Mouse (Mus musculus): ENCODE results near the gene Cers6. TPM values are rescaled to one million over a fixed set of nuclear protein-coding genes. Genes with fewer than 3 reads are reported as not detected.
A peak's percentile ranks its signal among the peaks of the same experiment; 100 is the strongest.

The Cers6 gene
- polyA plus RNA-seq, 1 experiment from 2014 or later: 88.4 TPM

DNA sequence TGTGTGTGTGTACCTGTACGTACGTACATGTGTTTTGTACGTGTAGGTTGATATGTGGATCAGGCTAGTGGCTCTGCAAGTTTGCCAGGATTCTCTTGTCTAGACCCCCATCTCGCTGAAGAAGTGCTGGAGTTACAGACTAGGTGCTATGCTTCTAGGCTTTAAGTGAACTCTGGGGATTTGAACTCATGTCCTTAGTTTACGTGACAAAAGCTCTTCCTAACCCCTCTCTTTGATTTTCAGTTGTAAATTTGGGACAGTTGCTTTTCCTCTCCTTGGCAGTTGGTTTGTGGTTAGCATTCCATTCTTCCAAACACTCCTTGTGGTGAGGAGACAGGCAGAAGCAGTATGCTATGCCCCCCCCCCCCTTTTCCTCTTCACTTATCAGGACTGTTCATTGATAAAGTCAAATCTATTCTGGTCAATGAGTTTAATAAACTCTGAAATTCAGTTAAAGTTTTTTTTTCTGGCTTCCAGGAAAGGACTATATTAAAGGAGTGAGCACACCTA is 28.5 kb downstream of the Cers6 start:
- 92% methylated on average over 5 of the region's 5 CpGs for WGBS
- H3K36me3 ChIP-seq (ENCODE audit: control insufficient read depth, insufficient read depth, low read length): no peaks in the 10 kb centered on the region
- no peak for ATAC-seq (ENCODE audit: low FRiP score, low TSS enrichment)

DNA sequence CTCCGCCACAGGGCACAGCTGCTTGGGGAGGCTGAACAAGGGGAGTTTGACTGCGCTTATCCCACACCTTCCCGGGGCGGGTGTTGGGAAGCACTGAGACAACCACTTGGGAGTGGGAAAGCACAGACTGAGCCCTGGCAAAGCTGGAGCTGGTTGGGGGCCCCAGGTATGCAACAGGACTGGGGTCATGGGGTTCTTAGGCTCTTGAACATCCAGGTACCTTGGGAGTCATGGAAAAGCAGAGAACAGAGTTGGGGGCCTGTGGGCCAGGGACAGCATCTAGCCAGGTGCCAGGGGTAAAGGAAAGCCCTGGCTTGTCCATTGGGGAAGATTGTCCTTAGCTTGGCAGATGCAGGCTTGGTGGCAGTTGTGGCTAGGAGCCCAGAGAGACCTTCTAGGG is 31.2 kb downstream of the Cers6 start:
- 94% methylated on average over 4 of the region's 4 CpGs for WGBS
- H3K4me3 ChIP-seq (replicated peaks; ENCODE audit: low read depth, low read length): no peak overlapping the region
- H3K36me3 ChIP-seq (ENCODE audit: control insufficient read depth, insufficient read depth, low read length): no peaks in the 10 kb centered on the region
- no peak overlapping the region for H3K4me2 ChIP-seq (ENCODE audit: low read length)
- no peaks in the 10 kb centered on the region for H3K9me3 ChIP-seq (ENCODE audit: control insufficient read depth, low read length)
- H3K27me3 ChIP-seq (ENCODE audit: control insufficient read depth, insufficient read depth, low read length): no peaks in the 10 kb centered on the region
- H3K27ac ChIP-seq (replicated peaks; ENCODE audit: low read depth, low read length): no peak overlapping the region
- H3K9ac ChIP-seq (replicated peaks; ENCODE audit: low read length): no peak overlapping the region
- DNase-seq (no peak), ATAC-seq (ENCODE audit: low FRiP score, low TSS enrichment) (no peak)
- no peaks in the 10 kb centered on the region for H3K4me1 ChIP-seq (ENCODE audit: control insufficient read depth, insufficient read depth, low read length)

More for the DNA sequence above, 28.5 kb downstream of the Cers6 start:
- H3K9ac ChIP-seq (replicated peaks; ENCODE audit: low read length): no peak overlapping the region
- H3K9me3 ChIP-seq (ENCODE audit: control insufficient read depth, low read length): no peaks in the 10 kb centered on the region
- no peaks in the 10 kb centered on the region for H3K27me3 ChIP-seq (ENCODE audit: control insufficient read depth, insufficient read depth, low read length)
- H3K27ac ChIP-seq (replicated peaks; ENCODE audit: low read depth, low read length): no peak overlapping the region
- no peak overlapping the region for H3K4me3 ChIP-seq (replicated peaks; ENCODE audit: low read depth, low read length)
- no peaks in the 10 kb centered on the region for H3K4me1 ChIP-seq (ENCODE audit: control insufficient read depth, insufficient read depth, low read length)
- no peak for DNase-seq
- H3K4me2 ChIP-seq (ENCODE audit: low read length): no peak overlapping the region

DNA sequence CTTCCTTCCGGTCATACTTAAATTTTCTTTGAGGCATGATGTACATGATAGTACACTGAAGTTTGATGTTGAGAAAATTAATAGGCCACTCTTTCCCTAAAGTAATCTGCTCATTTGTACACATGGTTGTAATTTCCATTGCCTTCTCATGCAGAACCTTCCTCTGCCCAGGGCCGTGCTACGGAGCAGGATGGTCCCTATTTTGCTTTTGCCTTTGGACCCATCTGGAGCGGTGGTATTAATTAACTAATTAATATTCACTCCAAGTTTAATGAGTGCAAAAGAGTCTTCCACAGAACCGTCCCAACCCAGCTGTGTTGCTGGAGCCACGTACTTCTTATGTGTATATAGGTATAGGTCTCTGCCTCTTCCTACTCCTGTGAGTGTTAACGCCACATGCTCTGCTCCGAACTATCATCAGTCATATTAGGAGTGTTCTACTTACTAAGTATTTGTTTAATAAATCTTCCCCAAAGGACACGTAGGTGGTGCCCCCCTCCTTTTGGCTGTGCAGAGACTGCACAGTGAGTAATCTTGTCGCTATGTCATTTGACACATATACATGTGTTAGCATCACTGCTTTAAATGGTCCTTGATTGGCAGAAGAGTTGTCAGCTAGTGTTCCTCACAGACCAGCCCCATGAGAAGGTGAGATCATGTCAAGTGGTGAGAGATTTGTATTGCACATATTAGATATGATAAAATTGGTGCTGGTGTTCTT is 34.0 kb downstream of the Cers6 start:
- Histone ChIP-seq H3K27me3 (ENCODE audit: control insufficient read depth, insufficient read depth, low read length) (no peaks in the 10 kb centered on the region), H3K9me3 (ENCODE audit: control insufficient read depth, low read length) (no peaks in the 10 kb centered on the region), H3K27ac (replicated peaks; ENCODE audit: low read depth, low read length) (no peak overlapping the region), H3K4me1 (ENCODE audit: control insufficient read depth, insufficient read depth, low read length) (no peaks in the 10 kb centered on the region), H3K9ac (replicated peaks; ENCODE audit: low read length) (no peak overlapping the region), H3K4me3 (replicated peaks; ENCODE audit: low read depth, low read length) (no peak overlapping the region), H3K36me3 (ENCODE audit: control insufficient read depth, insufficient read depth, low read length) (no peaks in the 10 kb centered on the region), H3K4me2 (ENCODE audit: low read length) (no peak overlapping the region)
- ATAC-seq (ENCODE audit: low FRiP score, low TSS enrichment) (peak; percentile 20; the same call in 1 of the 2 replicates), DNase-seq (no peak)
- 79% methylated on average over 10 of the region's 10 CpGs for WGBS

DNA sequence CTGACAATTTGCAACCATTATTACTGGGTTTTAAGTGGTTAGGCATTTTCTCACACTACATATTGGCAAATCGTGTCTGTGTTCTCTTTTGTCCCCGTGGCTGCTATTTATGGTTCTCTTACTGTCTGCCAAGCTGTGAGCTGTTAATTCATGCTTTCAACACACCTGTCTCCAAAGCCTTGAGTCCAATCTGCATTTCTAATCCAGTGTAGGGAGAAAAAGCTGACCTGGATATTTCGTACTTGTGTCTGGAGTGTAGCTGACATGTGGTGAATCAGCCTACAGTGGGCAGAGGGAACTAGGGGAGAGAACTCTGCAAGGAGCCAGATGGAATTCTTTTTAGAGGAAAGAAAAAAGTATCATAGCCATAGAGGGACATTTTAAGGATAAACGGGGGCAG is 35.0 kb downstream of the Cers6 start:
- WGBS: 76% methylated on average over 4 of the region's 4 CpGs
- ATAC-seq (ENCODE audit: low FRiP score, low TSS enrichment): no peak
- no peak overlapping the region for H3K4me3 ChIP-seq (replicated peaks; ENCODE audit: low read depth, low read length)
- no peak overlapping the region for H3K27ac ChIP-seq (replicated peaks; ENCODE audit: low read depth, low read length)
- no peaks in the 10 kb centered on the region for H3K27me3 ChIP-seq (ENCODE audit: control insufficient read depth, insufficient read depth, low read length)
- no peak overlapping the region for H3K4me2 ChIP-seq (ENCODE audit: low read length)
- H3K36me3 ChIP-seq (ENCODE audit: control insufficient read depth, insufficient read depth, low read length): no peaks in the 10 kb centered on the region
- no peaks in the 10 kb centered on the region for H3K9me3 ChIP-seq (ENCODE audit: control insufficient read depth, low read length)
- H3K4me1 ChIP-seq (ENCODE audit: control insufficient read depth, insufficient read depth, low read length): no peaks in the 10 kb centered on the region
- H3K9ac ChIP-seq (replicated peaks; ENCODE audit: low read length): no peak overlapping the region
- no peak for DNase-seq

DNA sequence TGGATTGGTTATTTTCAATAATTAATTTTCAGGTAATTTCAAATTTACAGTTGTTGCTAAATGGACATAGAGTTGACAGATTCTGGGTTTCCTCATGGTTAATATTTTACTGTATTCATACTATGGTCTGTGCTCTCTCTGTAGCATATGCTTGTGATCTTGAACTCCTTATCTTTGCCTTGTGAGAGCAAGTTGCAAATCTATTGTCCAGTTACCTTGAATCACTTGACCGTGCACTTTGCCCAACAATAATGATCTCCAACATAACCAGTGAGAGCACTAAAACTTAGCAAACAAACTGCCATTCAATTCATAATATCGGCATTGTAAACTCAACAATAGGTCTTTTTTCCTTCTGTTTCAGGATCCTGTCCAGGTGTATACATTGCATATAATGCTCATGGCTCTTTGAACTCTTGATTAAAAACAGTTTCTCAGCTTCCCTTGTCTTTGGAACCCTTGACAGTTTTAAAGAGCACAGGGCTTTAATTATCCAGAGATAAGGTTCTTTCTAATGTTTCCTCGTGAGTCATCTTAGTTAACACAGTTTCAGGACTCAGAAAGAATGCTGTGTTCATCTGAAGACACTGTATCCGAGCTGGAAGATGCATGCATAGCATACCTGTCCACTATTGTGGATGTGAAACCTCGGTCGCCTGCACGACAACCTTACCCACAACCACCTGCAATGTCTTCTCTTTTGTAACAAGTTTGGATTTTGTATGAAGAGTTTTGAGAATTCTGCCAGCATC is 38.7 kb downstream of the Cers6 start:
- no peak overlapping the region for H3K4me3 ChIP-seq (replicated peaks; ENCODE audit: low read depth, low read length)
- H3K4me1 ChIP-seq (ENCODE audit: control insufficient read depth, insufficient read depth, low read length): no peaks in the 10 kb centered on the region
- WGBS: 95% methylated on average over 7 of the region's 7 CpGs
- no peaks in the 10 kb centered on the region for H3K36me3 ChIP-seq (ENCODE audit: control insufficient read depth, insufficient read depth, low read length)
- no peak for ATAC-seq (ENCODE audit: low FRiP score, low TSS enrichment)
- H3K9me3 ChIP-seq (ENCODE audit: control insufficient read depth, low read length): no peaks in the 10 kb centered on the region
- H3K27ac ChIP-seq (replicated peaks; ENCODE audit: low read depth, low read length): no peak overlapping the region
- no peak overlapping the region for H3K9ac ChIP-seq (replicated peaks; ENCODE audit: low read length)
- H3K4me2 ChIP-seq (ENCODE audit: low read length): no peak overlapping the region
- DNase-seq: no peak
- H3K27me3 ChIP-seq (ENCODE audit: control insufficient read depth, insufficient read depth, low read length): no peaks in the 10 kb centered on the region

- Histone ChIP-seq H3K27me3 (ENCODE audit: control insufficient read depth, insufficient read depth, low read length) (no peaks in the 10 kb centered on the region), H3K4me2 (ENCODE audit: low read length) (no peak overlapping the region), H3K27ac (replicated peaks; ENCODE audit: low read depth, low read length) (no peak overlapping the region), H3K4me3 (replicated peaks; ENCODE audit: low read depth, low read length) (no peak overlapping the region), H3K9me3 (ENCODE audit: control insufficient read depth, low read length) (no peaks in the 10 kb centered on the region), H3K4me1 (ENCODE audit: control insufficient read depth, insufficient read depth, low read length) (no peaks in the 10 kb centered on the region), H3K36me3 (ENCODE audit: control insufficient read depth, insufficient read depth, low read length) (no peaks in the 10 kb centered on the region), H3K9ac (replicated peaks; ENCODE audit: low read length) (no peak overlapping the region)
- DNase-seq (no peak), ATAC-seq (ENCODE audit: low FRiP score, low TSS enrichment) (no peak)
- 85% methylated on average over 9 of the region's 9 CpGs for WGBS
Measured at GRCm38 (mm10) chr2:68900640-68901378, 39.6 kb downstream of the Cers6 start.

DNA sequence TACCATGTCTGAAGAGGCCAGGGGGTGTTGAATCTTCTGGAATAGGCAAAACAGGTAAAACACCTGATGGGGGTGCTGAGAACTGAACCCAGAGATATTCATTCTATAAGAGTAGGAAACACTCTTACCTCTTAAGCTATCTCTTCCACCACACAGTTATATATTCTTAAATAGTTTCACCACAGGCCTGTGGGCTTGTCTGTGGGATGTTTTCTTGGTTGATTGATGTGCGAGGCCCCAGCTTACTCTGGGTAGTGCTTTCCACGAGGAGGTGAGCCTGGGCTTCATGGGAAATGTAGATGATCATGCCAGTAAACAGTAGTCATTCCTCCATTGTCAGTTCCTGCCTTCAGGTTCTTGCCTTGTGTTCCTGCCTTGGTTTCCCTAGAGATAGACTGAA is 40.5 kb downstream of the Cers6 start:
- Histone ChIP-seq H3K9ac (replicated peaks; ENCODE audit: low read length) (no peak overlapping the region), H3K4me3 (replicated peaks; ENCODE audit: low read depth, low read length) (no peak overlapping the region), H3K4me1 (ENCODE audit: control insufficient read depth, insufficient read depth, low read length) (no peaks in the 10 kb centered on the region), H3K27ac (replicated peaks; ENCODE audit: low read depth, low read length) (no peak overlapping the region), H3K27me3 (ENCODE audit: control insufficient read depth, insufficient read depth, low read length) (no peaks in the 10 kb centered on the region), H3K4me2 (ENCODE audit: low read length) (no peak overlapping the region), H3K36me3 (ENCODE audit: control insufficient read depth, insufficient read depth, low read length) (no peaks in the 10 kb centered on the region), H3K9me3 (ENCODE audit: control insufficient read depth, low read length) (no peaks in the 10 kb centered on the region)
- DNase-seq (no peak), ATAC-seq (ENCODE audit: low FRiP score, low TSS enrichment) (no peak)
- 92% methylated on average over 2 of the region's 2 CpGs for WGBS

- no peak overlapping the region for H3K4me3 ChIP-seq (replicated peaks; ENCODE audit: low read depth, low read length)
- H3K27ac ChIP-seq (replicated peaks; ENCODE audit: low read depth, low read length): no peak overlapping the region
- 87% methylated on average over 6 of the region's 6 CpGs for WGBS
Measured at GRCm38 (mm10) chr2:68902546-68902945, 41.3 kb downstream of the Cers6 start.

More at GRCm38 (mm10) chr2:68902546-68902945, 41.3 kb downstream of the Cers6 start:
- no peak for DNase-seq
- no peak for ATAC-seq (ENCODE audit: low FRiP score, low TSS enrichment)
- no peaks in the 10 kb centered on the region for H3K9me3 ChIP-seq (ENCODE audit: control insufficient read depth, low read length)
- H3K36me3 ChIP-seq (ENCODE audit: control insufficient read depth, insufficient read depth, low read length): no peaks in the 10 kb centered on the region
- no peaks in the 10 kb centered on the region for H3K4me1 ChIP-seq (ENCODE audit: control insufficient read depth, insufficient read depth, low read length)
- H3K4me2 ChIP-seq (ENCODE audit: low read length): no peak overlapping the region
- no peak overlapping the region for H3K9ac ChIP-seq (replicated peaks; ENCODE audit: low read length)
- H3K27me3 ChIP-seq (ENCODE audit: control insufficient read depth, insufficient read depth, low read length): no peaks in the 10 kb centered on the region
